Mouse (Mus musculus): ENCODE measurements at regions not wholly inside any gene's neighbourhood (a gene's known extent, or its start where the extent isn't known, plus 50 kb on each side); places are given as distances from the start of the nearest gene placed in this dataset.
A peak's percentile ranks its signal among the peaks of the same experiment; 100 is the strongest.

GRCm38 (mm10) chr5:21109030-21109429 is 53.3 kb upstream of the Ptpn12 start:
- no peaks in the 10 kb centered on the region for H3K9me3 ChIP-seq (replicated peaks)
- H3K4me3 ChIP-seq, result no peak overlapping the region
- H3K9ac ChIP-seq, result no peak overlapping the region
- H3K36me3 ChIP-seq, result no peaks in the 10 kb centered on the region
- WGBS, result 73% methylated on average over 1 of the region's 1 CpGs
- H3K27ac ChIP-seq, result no peak overlapping the region
- H3K27me3 ChIP-seq, result no peaks in the 10 kb centered on the region
- ATAC-seq (replicated peaks; ENCODE audit: insufficient number of reproducible peaks, insufficient read depth, low FRiP score, low read depth), result no peak
- no peak overlapping the region for H3K4me2 ChIP-seq
- H3K4me1 ChIP-seq (replicated peaks), result no peaks in the 10 kb centered on the region

DNA sequence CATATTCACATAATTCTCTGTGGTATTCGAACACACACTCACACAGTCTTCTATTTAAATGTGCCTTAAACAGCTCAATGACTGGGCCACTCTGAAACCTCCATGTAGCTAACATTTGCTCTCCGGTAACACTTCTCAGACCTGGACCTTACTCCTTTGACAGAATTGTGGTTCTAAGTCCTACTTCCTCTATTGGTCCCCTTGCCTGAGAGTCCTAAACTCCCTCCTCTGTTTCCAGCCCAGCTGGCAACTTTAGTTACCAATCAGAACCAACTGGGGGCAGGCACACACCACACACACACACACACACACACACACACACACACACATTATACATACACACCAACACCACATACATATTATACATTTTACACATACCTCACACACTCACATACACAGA is 57.7 kb upstream of the Ptpn12 start:
- Histone ChIP-seq H3K36me3 (no peaks in the 10 kb centered on the region), H3K9ac (no peak overlapping the region), H3K27me3 (no peaks in the 10 kb centered on the region), H3K4me1 (replicated peaks) (no peaks in the 10 kb centered on the region), H3K4me3 (no peak overlapping the region), H3K9me3 (replicated peaks) (no peaks in the 10 kb centered on the region), H3K4me2 (no peak overlapping the region), H3K27ac (no peak overlapping the region)
- ATAC-seq (replicated peaks; ENCODE audit: insufficient number of reproducible peaks, insufficient read depth, low FRiP score, low read depth), result no peak
- whole genome bisulfite sequencing, result 82% methylated on average over 2 of the region's 2 CpGs

GRCm38 (mm10) chr5:21115552-21115951 is 59.8 kb upstream of the Ptpn12 start:
- Histone ChIP-seq H3K9ac (no peak overlapping the region), H3K4me2 (no peak overlapping the region), H3K36me3 (no peaks in the 10 kb centered on the region), H3K4me1 (replicated peaks) (no peaks in the 10 kb centered on the region), H3K27ac (no peak overlapping the region), H3K27me3 (no peaks in the 10 kb centered on the region), H3K4me3 (no peak overlapping the region), H3K9me3 (replicated peaks) (no peaks in the 10 kb centered on the region)
- WGBS, result 79% methylated on average over 1 of the region's 1 CpGs
- ATAC-seq (replicated peaks; ENCODE audit: insufficient number of reproducible peaks, insufficient read depth, low FRiP score, low read depth), result no peak

- no peak overlapping the region for H3K4me3 ChIP-seq
- H3K36me3 ChIP-seq, result no peaks in the 10 kb centered on the region
- no peaks in the 10 kb centered on the region for H3K9me3 ChIP-seq (replicated peaks)
- 65% methylated on average over 1 of the region's 1 CpGs for WGBS
- H3K9ac ChIP-seq, result no peak overlapping the region
- no peak overlapping the region for H3K27ac ChIP-seq
- H3K4me2 ChIP-seq, result no peak overlapping the region
- no peak for ATAC-seq (replicated peaks; ENCODE audit: insufficient number of reproducible peaks, insufficient read depth, low FRiP score, low read depth)
- H3K27me3 ChIP-seq, result no peaks in the 10 kb centered on the region
- H3K4me1 ChIP-seq (replicated peaks), result no peaks in the 10 kb centered on the region
Measured at GRCm38 (mm10) chr5:21123081-21123480, 63.0 kb upstream of the Gsap start.

DNA sequence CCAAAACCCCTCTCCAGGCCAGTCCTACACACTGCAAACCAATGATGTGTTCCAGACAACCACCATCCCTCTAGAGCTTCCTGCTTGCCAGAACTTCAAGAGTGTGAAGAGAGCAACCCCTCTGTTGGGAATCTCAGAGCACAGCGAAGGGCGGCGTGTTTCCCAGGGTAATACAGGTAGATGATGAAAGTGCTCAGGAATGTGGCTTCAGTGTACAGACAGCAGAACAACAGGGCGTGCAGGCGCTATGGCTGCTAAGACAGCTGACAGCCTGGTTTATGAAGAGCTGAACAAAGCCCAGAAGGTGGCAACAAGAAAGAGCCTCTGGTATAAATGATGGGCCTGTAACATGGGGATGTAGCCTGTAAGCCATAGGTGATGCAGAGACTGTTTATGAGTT is 61.0 kb upstream of the Gsap start:
- H3K9me3 ChIP-seq (replicated peaks), result no peaks in the 10 kb centered on the region
- WGBS, result 29% methylated on average over 5 of the region's 5 CpGs
- no peak overlapping the region for H3K9ac ChIP-seq
- no peak overlapping the region for H3K4me3 ChIP-seq
- no peaks in the 10 kb centered on the region for H3K36me3 ChIP-seq
- no peaks in the 10 kb centered on the region for H3K27me3 ChIP-seq
- no peaks in the 10 kb centered on the region for H3K4me1 ChIP-seq (replicated peaks)
- ATAC-seq (replicated peaks; ENCODE audit: insufficient number of reproducible peaks, insufficient read depth, low FRiP score, low read depth), result peak; percentile 80
- no peak overlapping the region for H3K27ac ChIP-seq
- H3K4me2 ChIP-seq, result no peak overlapping the region

GRCm38 (mm10) chr5:21131173-21131572 is 54.9 kb upstream of the Gsap start:
- H3K9ac ChIP-seq, result no peak overlapping the region
- no peaks in the 10 kb centered on the region for H3K9me3 ChIP-seq (replicated peaks)
- peaks cover 4% of the 10 kb centered on the region for H3K4me1 ChIP-seq (replicated peaks)
- H3K4me3 ChIP-seq, result no peak overlapping the region
- no peaks in the 10 kb centered on the region for H3K36me3 ChIP-seq
- H3K4me2 ChIP-seq, result no peak overlapping the region
- no peak for ATAC-seq (replicated peaks; ENCODE audit: insufficient number of reproducible peaks, insufficient read depth, low FRiP score, low read depth)
- no peak overlapping the region for H3K27ac ChIP-seq
- H3K27me3 ChIP-seq, result no peaks in the 10 kb centered on the region
- WGBS, result 86% methylated on average over 2 of the region's 2 CpGs

- H3K27ac ChIP-seq, result no peak overlapping the region
- ATAC-seq (replicated peaks; ENCODE audit: insufficient number of reproducible peaks, insufficient read depth, low FRiP score, low read depth), result no peak
- 83% methylated on average over 3 of the region's 3 CpGs for WGBS
Measured at GRCm38 (mm10) chr5:21131943-21132342, 54.1 kb upstream of the Gsap start.

GRCm38 (mm10) chr5:21135476-21135875 is 50.6 kb upstream of the Gsap start:
- H3K9me3 ChIP-seq (replicated peaks), result no peaks in the 10 kb centered on the region
- no peak overlapping the region for H3K4me3 ChIP-seq
- no peak overlapping the region for H3K4me2 ChIP-seq
- H3K4me1 ChIP-seq (replicated peaks), result peaks cover 22% of the 10 kb centered on the region
- H3K36me3 ChIP-seq, result no peaks in the 10 kb centered on the region
- 69% methylated on average over 3 of the region's 3 CpGs for WGBS
- ATAC-seq (replicated peaks; ENCODE audit: insufficient number of reproducible peaks, insufficient read depth, low FRiP score, low read depth), result no peak
- no peak overlapping the region for H3K9ac ChIP-seq
- H3K27me3 ChIP-seq, result no peaks in the 10 kb centered on the region
- no peak overlapping the region for H3K27ac ChIP-seq

More at GRCm38 (mm10) chr5:21131943-21132342, 54.1 kb upstream of the Gsap start:
- no peak overlapping the region for H3K4me3 ChIP-seq
- H3K9me3 ChIP-seq (replicated peaks), result no peaks in the 10 kb centered on the region
- H3K27me3 ChIP-seq, result no peaks in the 10 kb centered on the region
- H3K9ac ChIP-seq, result no peak overlapping the region
- H3K36me3 ChIP-seq, result no peaks in the 10 kb centered on the region
- H3K4me2 ChIP-seq, result no peak overlapping the region
- H3K4me1 ChIP-seq (replicated peaks), result peaks cover 11% of the 10 kb centered on the region

DNA sequence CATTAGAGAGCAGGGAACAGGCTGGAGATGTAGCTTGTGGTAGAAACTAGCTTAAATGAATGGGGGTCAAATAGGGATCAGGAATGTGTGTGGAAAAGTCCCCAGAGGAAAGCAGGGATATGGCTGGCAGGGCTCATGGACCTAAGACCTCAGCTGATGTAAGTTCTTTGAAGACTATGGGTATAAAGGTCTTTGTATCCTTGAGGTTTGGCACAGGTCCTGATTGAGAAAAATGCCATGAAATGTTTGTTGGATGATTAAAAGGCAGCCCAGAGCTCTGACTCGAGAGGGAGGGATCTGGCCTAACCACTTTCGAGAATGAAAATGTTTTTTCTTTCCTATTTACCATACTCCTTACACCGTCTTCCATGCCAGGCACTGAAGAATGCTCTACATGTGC is 50.0 kb upstream of the Gsap start:
- WGBS, result 53% methylated on average over 3 of the region's 3 CpGs
- H3K27ac ChIP-seq, result peak overlapping the region; percentile 61
- H3K36me3 ChIP-seq, result no peaks in the 10 kb centered on the region
- H3K27me3 ChIP-seq, result no peaks in the 10 kb centered on the region
- H3K4me1 ChIP-seq (replicated peaks), result peaks cover 26% of the 10 kb centered on the region
- H3K4me3 ChIP-seq, result no peak overlapping the region
- no peak overlapping the region for H3K9ac ChIP-seq
- H3K9me3 ChIP-seq (replicated peaks), result no peaks in the 10 kb centered on the region
- no peak overlapping the region for H3K4me2 ChIP-seq
- no peak for ATAC-seq (replicated peaks; ENCODE audit: insufficient number of reproducible peaks, insufficient read depth, low FRiP score, low read depth)
